Mouse (Mus musculus) kidney, postnatal 0 days (tissue): ENCODE results near the gene Rassf1. TPM values are rescaled to one million over a fixed set of nuclear protein-coding genes. Genes with fewer than 3 reads are reported as not detected.

ENCODE experiments used
- ATAC-seq: fragments of 200-750 bp; cut with Nextera tagmentation; replicated peaks from 2 replicates; pipeline ENCODE4 v1.8.0; 2017; ENCODE audit warnings: low read depth, moderate number of reproducible peaks, moderate TSS enrichment, moderate library complexity; ENCODE audit not compliant: low FRiP score
- DNase-seq: peaks from one replicate; pipeline ENCODE4 v3.0.0-alpha.2; 2016; ENCODE audit warnings: low spot score
- H3K27ac ChIP-seq: fragments of 300-500 bp; sonication (generic); 2 replicates; pipeline ENCODE4 v1.5.1; 2014; ENCODE audit warnings: mild to moderate bottlenecking
- H3K27me3 ChIP-seq: fragments of 300-500 bp; sonication (generic); 2 replicates; pipeline ENCODE4 v1.6.1; 2014; ENCODE audit warnings: low read length, mixed read lengths; ENCODE audit not compliant: insufficient read depth
- H3K36me3 ChIP-seq: fragments of 300-500 bp; sonication (generic); 2 replicates; pipeline ENCODE4 v1.6.1; 2014; ENCODE audit warnings: low read length, mixed read lengths; ENCODE audit not compliant: insufficient read depth
- H3K4me1 ChIP-seq: fragments of 300-500 bp; sonication (generic); replicated peaks from 2 replicates; pipeline ENCODE4 v1.6.1; 2014; ENCODE audit warnings: antibody characterized with exemption, low read length, mixed read lengths; ENCODE audit not compliant: insufficient read depth
- H3K4me2 ChIP-seq: fragments of 300-500 bp; sonication (generic); 2 replicates; pipeline ENCODE4 v1.6.1; 2014; ENCODE audit warnings: mild to moderate bottlenecking, low read length, moderate library complexity, mixed read lengths
- H3K4me3 ChIP-seq: fragments of 300-500 bp; sonication (generic); replicated peaks from 2 replicates; pipeline ENCODE4 v1.5.1; 2014; ENCODE audit warnings: low read depth, low read length
- H3K9ac ChIP-seq: fragments of 300-500 bp; sonication (generic); 2 replicates; pipeline ENCODE4 v1.6.1; 2014; ENCODE audit warnings: low read depth, low read length
- H3K9me3 ChIP-seq: fragments of 300-500 bp; sonication (generic); replicated peaks from 2 replicates; pipeline ENCODE4 v1.6.1; 2016; ENCODE audit warnings: low read length, inconsistent platforms, mixed read lengths
- CTCF ChIP-seq: IDR thresholded peaks from 2 replicates; pipeline ENCODE4 v1.5.1; 2016; ENCODE audit warnings: antibody characterized with exemption, low read depth, mild to moderate bottlenecking, moderate library complexity
- WGBS: fragments of 180-500 bp; shearing (Covaris S2); extraction: QIAGEN DNeasy Blood & Tissue Kit; methylation state at CpG from one replicate; pipeline ENCODE4 v1.1.7; 2014; 5-methylcytosine and 5-hydroxymethylcytosine counted together
- polyA plus RNA-seq: library from polyadenylated mRNA; unstranded; fragments of >200 nt; fragmentation: Nextera tagmentation; extraction: Ambion mirVana; gene quantifications from 2 replicates; pipeline ENCODE4 v1.2.1, GENCODE M21; 2015

Rassf1 gene
- polyA plus RNA-seq, 1 experiment from 2014 or later = 49.8 TPM

DNA sequence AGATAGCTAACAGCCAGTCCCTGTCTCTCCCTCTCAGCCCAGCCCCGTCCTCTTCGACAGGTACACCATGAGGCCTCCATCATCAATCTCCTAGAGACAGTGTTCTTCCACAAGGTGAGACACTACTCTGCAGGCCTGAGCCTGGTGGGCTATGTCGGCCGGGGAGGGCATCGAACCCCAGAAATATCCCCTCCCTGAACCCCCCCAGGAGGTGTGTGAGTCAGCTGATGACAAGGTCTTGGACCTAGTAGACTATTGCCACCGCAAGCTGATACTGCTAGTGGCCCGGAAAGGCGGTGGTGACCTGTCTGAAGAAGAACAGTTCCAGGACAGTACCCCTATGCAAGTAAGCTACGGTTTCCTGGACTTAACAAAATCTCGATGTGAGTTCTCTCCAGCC is 2.5 kb upstream of the Rassf1 start:
- ATAC-seq = no peak
- no peak for TF ChIP-seq CTCF

DNA sequence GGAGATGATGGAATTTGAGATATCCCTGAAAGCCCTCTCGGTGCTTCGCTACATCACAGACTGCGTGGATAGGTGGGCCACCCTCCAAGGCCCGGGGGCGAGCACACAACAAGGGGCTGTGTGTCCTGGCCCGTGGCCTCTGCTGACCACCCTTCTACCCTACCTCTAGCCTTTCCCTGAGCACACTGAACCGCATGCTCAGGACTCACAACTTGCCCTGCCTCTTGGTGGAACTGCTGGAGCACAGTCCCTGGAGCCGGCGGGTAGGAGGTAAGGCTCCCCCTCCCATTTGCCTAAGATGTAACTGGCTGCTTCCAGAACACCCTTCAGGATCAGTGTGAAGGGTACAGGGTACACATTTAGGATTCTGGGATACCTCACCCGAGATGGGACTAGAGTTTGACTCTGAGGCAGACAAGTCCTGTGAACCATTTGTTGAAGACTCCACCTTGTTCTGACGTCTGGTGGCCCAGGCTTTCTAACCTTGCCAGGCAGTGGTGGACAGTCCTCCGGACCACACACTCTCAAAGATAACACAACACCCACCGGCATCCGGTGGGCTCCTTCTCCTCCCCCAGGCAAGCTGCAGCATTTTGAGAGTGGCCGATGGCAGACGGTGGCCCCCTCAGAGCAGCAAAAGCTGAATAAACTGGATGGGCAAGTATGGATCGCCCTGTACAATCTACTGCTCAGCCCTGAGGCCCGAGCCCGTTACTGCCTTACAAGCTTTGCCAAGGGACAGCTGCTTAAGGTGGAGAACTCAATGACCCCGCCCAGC is 1.9 kb upstream of the Rassf1 start:
- ATAC-seq (no peak), DNase-seq (no peak)
- Histone ChIP-seq H3K4me1 (peaks cover 44% of the 10 kb centered on the region), H3K9me3 (no peaks in the 10 kb centered on the region), H3K4me2 (no peak overlapping the region), H3K36me3 (0 out of 2 replicates have a peak, but pooled peaks cover 8% of the 10 kb centered on the region), H3K9ac (no peak overlapping the region), H3K27me3 (no peaks in the 10 kb centered on the region), H3K4me3 (no peak overlapping the region), H3K27ac (no peak overlapping the region)
- TF ChIP-seq CTCF = no peak
- 79% methylated on average over 20 of the region's 20 CpGs for WGBS

More for the DNA sequence above, 2.5 kb upstream of the Rassf1 start:
- H3K27ac ChIP-seq = no peak overlapping the region
- H3K4me3 ChIP-seq = no peak overlapping the region
- DNase-seq = no peak
- no peaks in the 10 kb centered on the region for H3K9me3 ChIP-seq
- no peak overlapping the region for H3K4me2 ChIP-seq
- 0 out of 2 replicates have a peak, but pooled peaks cover 8% of the 10 kb centered on the region for H3K36me3 ChIP-seq
- 84% methylated on average over 10 of the region's 10 CpGs for WGBS
- no peak overlapping the region for H3K9ac ChIP-seq
- H3K27me3 ChIP-seq = no peaks in the 10 kb centered on the region
- peaks cover 41% of the 10 kb centered on the region for H3K4me1 ChIP-seq

DNA sequence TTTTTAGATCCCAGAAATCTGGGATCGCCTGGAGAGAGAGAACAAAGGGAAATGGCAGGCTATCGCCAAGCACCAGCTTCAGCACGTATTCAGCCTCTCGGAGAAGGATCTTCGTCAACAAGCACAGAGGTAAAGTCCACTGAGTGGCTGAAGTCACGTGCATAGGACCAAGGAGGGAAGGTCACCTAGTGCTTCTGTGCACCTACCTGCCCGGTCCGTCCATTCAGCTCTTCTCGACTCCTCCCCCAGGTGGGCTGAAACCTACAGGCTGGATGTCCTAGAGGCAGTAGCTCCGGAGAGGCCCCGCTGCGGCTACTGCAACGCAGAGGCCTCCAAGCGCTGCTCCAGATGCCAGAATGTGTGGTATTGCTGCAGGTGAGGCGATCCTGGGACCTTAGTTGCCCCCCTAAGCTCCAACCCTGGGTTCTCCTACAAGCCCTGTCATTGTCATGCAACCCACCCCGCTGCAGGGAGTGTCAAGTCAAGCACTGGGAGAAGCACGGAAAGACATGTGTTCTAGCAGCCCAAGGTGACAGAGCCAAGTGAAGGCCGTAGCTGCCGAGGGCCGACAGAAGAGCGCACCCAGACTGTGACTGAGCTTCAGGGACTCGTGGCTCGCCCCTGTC is 751 bp upstream of the Rassf1 start:
- DNase-seq (peak; percentile 49), ATAC-seq (no peak)
- no peaks in the 10 kb centered on the region for H3K9me3 ChIP-seq
- no peaks in the 10 kb centered on the region for H3K27me3 ChIP-seq
- H3K9ac ChIP-seq = peak overlapping the region; percentile 68; the same call in 1 of the 2 replicates
- peak overlapping the region; percentile 76 for H3K27ac ChIP-seq
- H3K4me1 ChIP-seq = peaks cover 45% of the 10 kb centered on the region
- peak overlapping the region; percentile 75 for H3K4me2 ChIP-seq
- H3K36me3 ChIP-seq = no peaks in the 10 kb centered on the region
- WGBS = 40% methylated on average over 23 of the region's 23 CpGs
- peak overlapping the region; percentile 41 for H3K4me3 ChIP-seq
- no peak for TF ChIP-seq CTCF

DNA sequence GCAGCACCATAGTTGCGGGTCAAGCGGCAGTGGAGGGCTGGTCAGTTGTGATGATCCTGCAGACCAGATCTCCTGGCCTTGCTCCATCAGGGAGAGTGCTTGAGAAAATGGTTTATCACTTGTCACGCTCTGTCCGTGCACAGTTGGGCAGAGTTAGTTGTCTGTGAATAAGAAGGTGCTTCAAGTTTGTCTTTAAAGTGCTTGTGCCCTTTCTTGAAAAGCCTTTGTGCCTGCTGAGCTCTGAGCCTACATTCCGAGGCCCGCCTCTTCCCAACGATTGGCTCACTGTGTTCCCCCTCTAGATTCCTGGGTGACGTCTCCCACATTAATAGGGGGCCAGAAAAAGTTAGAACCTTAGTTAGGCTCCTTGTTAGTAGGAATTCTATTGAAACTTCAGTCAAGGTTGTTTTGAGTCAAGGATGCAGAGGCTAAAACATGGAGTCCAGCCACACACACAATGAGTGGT is 568 bp downstream of the Rassf1 start:
- 14% methylated on average over 8 of the region's 8 CpGs for WGBS
- no peaks in the 10 kb centered on the region for H3K36me3 ChIP-seq
- H3K9me3 ChIP-seq = no peaks in the 10 kb centered on the region
- ATAC-seq (no peak), DNase-seq (peak; percentile 66)
- H3K4me3 ChIP-seq = peak overlapping the region; percentile 41
- peak overlapping the region; percentile 68 for H3K9ac ChIP-seq
- peak overlapping the region; percentile 76 for H3K27ac ChIP-seq
- H3K27me3 ChIP-seq = no peaks in the 10 kb centered on the region
- TF ChIP-seq CTCF = no peak
- H3K4me1 ChIP-seq = peaks cover 54% of the 10 kb centered on the region
- peak overlapping the region; percentile 75 for H3K4me2 ChIP-seq

DNA sequence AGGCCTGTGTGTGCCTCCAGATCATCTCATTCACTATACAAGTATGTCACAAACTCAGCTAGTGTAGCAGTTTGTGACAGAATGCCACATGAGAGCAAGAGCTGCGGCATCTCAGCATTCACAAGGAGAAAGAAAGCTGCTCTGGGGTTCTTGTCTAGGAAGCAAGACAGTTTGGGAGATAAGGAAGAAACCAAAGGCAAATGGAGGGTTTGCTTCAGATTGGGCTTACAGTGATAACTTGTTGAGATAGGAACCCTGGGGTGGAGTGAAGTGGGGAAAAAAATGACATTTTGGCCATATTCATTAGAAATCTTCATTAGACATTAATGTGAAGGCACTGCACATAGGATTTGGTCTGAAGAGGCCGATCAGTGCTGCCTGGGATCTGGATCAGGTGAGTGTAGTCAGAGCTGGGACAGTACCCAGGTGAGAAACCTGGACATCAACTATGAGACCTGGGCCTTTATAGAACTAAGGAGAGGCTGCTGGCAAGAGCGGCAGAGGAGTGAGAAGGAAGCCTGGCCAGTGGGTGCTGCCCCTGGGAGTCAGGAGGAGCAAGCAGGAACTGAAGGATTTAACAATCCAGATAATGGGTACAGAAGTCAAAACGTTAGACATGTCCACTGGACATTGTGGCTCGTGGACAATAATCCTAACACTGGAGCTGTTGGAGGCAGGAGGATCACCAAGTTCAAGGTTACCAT is 1.5 kb downstream of the Rassf1 start:
- Histone ChIP-seq H3K4me2 (peak overlapping the region; percentile 75), H3K9ac (no peak overlapping the region; the same call in 1 of the 2 replicates), H3K27me3 (no peaks in the 10 kb centered on the region), H3K27ac (peak overlapping the region; percentile 97), H3K4me1 (peaks cover 49% of the 10 kb centered on the region), H3K9me3 (no peaks in the 10 kb centered on the region), H3K4me3 (peak overlapping the region; percentile 38; the same call in 1 of the 2 replicates), H3K36me3 (peaks cover 6% of the 10 kb centered on the region)
- ATAC-seq (no peak), DNase-seq (no peak)
- TF ChIP-seq CTCF = no peak
- 65% methylated on average over 5 of the region's 5 CpGs for WGBS
